Mouse (Mus musculus) kidney, embryonic 16.5 days (tissue): ENCODE data around the gene Skap2. TPM values are rescaled to one million over a fixed set of nuclear protein-coding genes. Genes with fewer than 3 reads are reported as not detected.

Experiments used
- ATAC-seq: fragments of 200-750 bp; cut with Nextera tagmentation; 2 replicates; pipeline ENCODE4 v1.8.0; 2017; ENCODE audit warnings: moderate TSS enrichment; ENCODE audit not compliant: low FRiP score, low TSS enrichment
- H3K27ac ChIP-seq: fragments of 300-500 bp; sonication (generic); 2 replicates; pipeline ENCODE4 v1.5.1; 2014; ENCODE audit warnings: low read length
- H3K27me3 ChIP-seq: fragments of 300-500 bp; sonication (generic); 2 replicates; pipeline ENCODE4 v1.6.1; 2014; ENCODE audit warnings: low read length, control low read depth, mixed read lengths; ENCODE audit not compliant: insufficient read depth
- H3K36me3 ChIP-seq: fragments of 300-500 bp; sonication (generic); 2 replicates; pipeline ENCODE4 v1.6.1; 2014; ENCODE audit warnings: low read length, control low read depth, mixed read lengths; ENCODE audit not compliant: insufficient read depth
- H3K4me1 ChIP-seq: fragments of 300-500 bp; sonication (generic); 2 replicates; pipeline ENCODE4 v1.6.1; 2014; ENCODE audit warnings: low read length, control low read depth, mixed read lengths; ENCODE audit not compliant: insufficient read depth
- H3K4me2 ChIP-seq: fragments of 300-500 bp; sonication (generic); replicated peaks from 2 replicates; pipeline ENCODE4 v1.6.1; 2014; ENCODE audit warnings: low read depth, low read length
- H3K4me3 ChIP-seq: fragments of 300-500 bp; sonication (generic); 2 replicates; pipeline ENCODE4 v1.5.1; 2014; ENCODE audit warnings: mild to moderate bottlenecking, low read length
- H3K9ac ChIP-seq: fragments of 300-500 bp; sonication (generic); replicated peaks from 2 replicates; pipeline ENCODE4 v1.6.1; 2014; ENCODE audit warnings: low read length
- H3K9me3 ChIP-seq: fragments of 300-500 bp; sonication (generic); 2 replicates; pipeline ENCODE4 v1.6.1; 2016; ENCODE audit warnings: low read length, control low read depth
- WGBS: fragments of 180-500 bp; shearing (Covaris S2); extraction: QIAGEN DNeasy Blood & Tissue Kit; methylation state at CpG from one replicate; pipeline ENCODE4 v1.1.7; 2014; 5-methylcytosine and 5-hydroxymethylcytosine counted together
- polyA plus RNA-seq: library from polyadenylated mRNA; unstranded; fragments of >200 nt; fragmentation: Nextera tagmentation; extraction: Ambion mirVana; gene quantifications from 2 replicates; pipeline ENCODE4 v1.2.1, GENCODE M21; 2015

Skap2 gene
- polyA plus RNA-seq, 1 experiment from 2014 or later = 36.8 TPM

DNA sequence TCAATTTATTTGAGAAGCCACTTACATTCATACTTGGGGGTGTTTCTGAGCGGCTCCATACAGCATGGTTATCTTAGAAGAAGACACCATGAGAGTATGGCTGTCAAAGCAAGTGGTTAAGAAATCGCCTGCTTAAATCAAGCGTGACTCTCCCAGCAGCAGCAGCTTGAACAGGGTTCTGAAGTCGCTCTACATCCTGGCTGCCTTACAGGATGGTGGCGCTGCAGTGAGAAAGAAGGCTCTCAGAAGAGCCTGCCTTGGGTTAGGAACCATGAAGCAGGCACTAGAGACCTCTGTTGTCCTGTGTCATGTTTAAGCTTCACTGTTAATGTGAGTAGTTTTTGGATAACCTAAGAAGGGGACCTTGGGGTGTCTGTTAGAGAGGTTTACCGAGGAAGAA is 204.3 kb downstream of the Skap2 start:
- WGBS = 74% methylated on average over 6 of the region's 6 CpGs
- no peak for ATAC-seq

More for the DNA sequence above, 204.3 kb downstream of the Skap2 start:
- no peaks in the 10 kb centered on the region for H3K36me3 ChIP-seq
- H3K27me3 ChIP-seq = peaks cover 3% of the 10 kb centered on the region; the same call in 1 of the 2 replicates
- no peak overlapping the region for H3K9ac ChIP-seq
- H3K9me3 ChIP-seq = no peaks in the 10 kb centered on the region
- H3K4me3 ChIP-seq = no peak overlapping the region
- H3K4me1 ChIP-seq = peaks cover 7% of the 10 kb centered on the region
- H3K27ac ChIP-seq = no peak overlapping the region
- H3K4me2 ChIP-seq = no peak overlapping the region

Other genes starting within 250 kb of the Skap2 start
- gene Hoxa1, start 145.8 kb upstream of the Skap2 start, polyA plus RNA-seq = 0.81 and 0.82 TPM in 2 replicates
- gene Hoxa2, start 152.3 kb upstream of the Skap2 start, polyA plus RNA-seq = 2.1 and 2.6 TPM in 2 replicates
- gene 5730596B20Rik, start 164.9 kb upstream of the Skap2 start, polyA plus RNA-seq = 1.7 and 2.5 TPM in 2 replicates
- 1.2 and 1.4 TPM in 2 replicates for gene Hoxa4, start 179.2 kb upstream of the Skap2 start, polyA plus RNA-seq
- gene Hoxa5, start 192.0 kb upstream of the Skap2 start, polyA plus RNA-seq = 9.0 and 9.5 TPM in 2 replicates
- 2.9 and 3.8 TPM in 2 replicates for gene Hoxa6, start 196.2 kb upstream of the Skap2 start, polyA plus RNA-seq
- gene Hoxa3, start 200.8 kb upstream of the Skap2 start, polyA plus RNA-seq = 8.2 and 10.8 TPM in 2 replicates
- gene Gm28308, start 200.8 kb upstream of the Skap2 start, polyA plus RNA-seq = not detected in 2 replicates
- gene Hoxa7, start 209.3 kb upstream of the Skap2 start, polyA plus RNA-seq = 25.7 and 27.5 TPM in 2 replicates
- gene Hoxa9, start 218.5 kb upstream of the Skap2 start, polyA plus RNA-seq = 56.6 and 56.8 TPM in 2 replicates
- gene Hoxa10, start 228.3 kb upstream of the Skap2 start, polyA plus RNA-seq = 147 and 154 TPM in 2 replicates
- gene Hoxa11, start 233.3 kb upstream of the Skap2 start, polyA plus RNA-seq = 27.9 and 31.8 TPM in 2 replicates
- gene Hoxa13, start 248.3 kb upstream of the Skap2 start, polyA plus RNA-seq = 0.15 TPM in 2 replicates